Mouse (Mus musculus): ENCODE measurements at regions not wholly inside any gene's neighbourhood (a gene's known extent, or its start where the extent isn't known, plus 50 kb on each side); places are given as distances from the start of the nearest gene placed in this dataset.

DNA sequence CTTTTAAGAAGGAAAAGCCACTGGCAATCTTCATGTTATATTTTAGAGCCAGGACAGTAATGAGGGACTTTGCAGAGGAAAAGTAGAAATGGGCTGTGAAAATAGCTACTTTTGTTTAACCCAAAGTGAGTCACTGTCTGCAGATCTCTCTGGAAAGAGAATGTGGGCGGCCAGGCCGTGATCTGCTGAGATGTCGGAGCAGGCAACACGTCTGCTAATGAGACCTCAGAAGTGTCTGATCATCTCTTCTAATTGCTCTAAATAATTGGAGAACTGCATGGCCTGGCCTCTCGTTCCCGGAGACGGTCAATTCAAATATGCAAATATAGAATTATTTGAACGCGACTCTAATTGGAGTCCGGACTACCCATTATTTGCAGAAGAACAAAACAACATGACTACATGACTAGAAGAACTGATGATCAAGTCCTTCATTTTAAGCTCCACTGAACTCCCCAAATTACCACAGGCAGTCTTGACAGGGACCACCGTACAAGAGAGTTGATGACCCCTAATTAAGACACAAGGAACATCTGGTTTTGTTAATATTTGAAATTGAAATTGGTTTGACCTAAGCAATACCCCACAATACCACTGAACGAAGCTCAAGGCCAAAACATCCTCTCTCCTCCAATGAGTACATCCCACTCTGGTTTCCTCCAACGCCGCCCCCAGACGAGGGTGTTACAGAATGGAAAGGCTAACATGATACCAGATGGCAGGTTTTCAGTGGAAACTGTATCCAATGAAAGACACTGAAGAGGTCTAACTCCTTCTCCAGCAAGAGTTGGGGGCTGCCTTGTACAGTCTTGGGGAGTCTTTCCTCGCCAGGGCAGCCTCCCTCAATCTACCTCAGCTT is 290.4 kb upstream of the Runx1 start:
- TF ChIP-seq POLR2A (IDR thresholded peaks at IDR 0.05; ENCODE audit: control insufficient read depth, extremely low read depth, insufficient read depth, low read length, poor library complexity), result no peak
- TF ChIP-seq CTCF (IDR thresholded peaks at IDR 0.05; ENCODE audit: borderline replicate concordance, control insufficient read depth, extremely low read depth, insufficient read depth, low read length, poor library complexity), result no peak
- WGBS, result 96% methylated on average over 16 of the region's 16 CpGs
- H3K27ac ChIP-seq (ENCODE audit: control insufficient read depth, insufficient read depth, low read length), result no peak overlapping the region
- no peak overlapping the region for H3K4me3 ChIP-seq (ENCODE audit: control insufficient read depth, insufficient read depth, low read length)
- H3K27me3 ChIP-seq (ENCODE audit: control insufficient read depth, insufficient read depth, low read length), result no peaks in the 10 kb centered on the region
- H3K36me3 ChIP-seq (ENCODE audit: control insufficient read depth, insufficient read depth, low read length), result no peaks in the 10 kb centered on the region
- peaks cover 5% of the 10 kb centered on the region for H3K4me1 ChIP-seq (replicated peaks; ENCODE audit: control insufficient read depth, insufficient read depth, low read length)
- DNase-seq, result no peak

DNA sequence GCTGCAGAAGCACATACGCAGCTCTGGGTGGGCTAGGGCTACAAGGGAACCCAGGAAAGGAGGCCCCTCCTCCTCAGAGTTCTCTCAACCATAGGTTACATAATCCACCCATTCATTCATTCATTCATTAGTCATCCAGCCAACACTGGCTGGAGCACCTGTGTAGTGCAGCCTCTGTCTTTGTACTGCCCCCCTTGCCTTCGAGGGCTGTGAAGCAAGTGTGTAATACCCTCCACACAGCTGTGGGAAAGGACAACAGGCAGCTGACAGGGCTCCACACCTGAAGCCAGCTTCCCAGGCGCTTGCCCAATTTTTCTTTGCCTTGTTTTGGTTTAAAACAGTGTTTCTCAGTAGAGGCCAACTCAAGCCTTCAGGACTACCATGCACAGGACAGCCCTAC is 285.0 kb upstream of the Runx1 start:
- WGBS, result 56% methylated on average over 3 of the region's 3 CpGs
- peaks cover 23% of the 10 kb centered on the region for H3K4me1 ChIP-seq (replicated peaks; ENCODE audit: control insufficient read depth, insufficient read depth, low read length)
- H3K4me3 ChIP-seq (ENCODE audit: control insufficient read depth, insufficient read depth, low read length), result no peak overlapping the region
- TF ChIP-seq POLR2A (IDR thresholded peaks at IDR 0.05; ENCODE audit: control insufficient read depth, extremely low read depth, insufficient read depth, low read length, poor library complexity) (no peak), CTCF (IDR thresholded peaks at IDR 0.05; ENCODE audit: borderline replicate concordance, control insufficient read depth, extremely low read depth, insufficient read depth, low read length, poor library complexity) (no peak)
- no peaks in the 10 kb centered on the region for H3K27me3 ChIP-seq (ENCODE audit: control insufficient read depth, insufficient read depth, low read length)
- no peak overlapping the region for H3K27ac ChIP-seq (ENCODE audit: control insufficient read depth, insufficient read depth, low read length)
- no peaks in the 10 kb centered on the region for H3K36me3 ChIP-seq (ENCODE audit: control insufficient read depth, insufficient read depth, low read length)
- DNase-seq, result no peak

DNA sequence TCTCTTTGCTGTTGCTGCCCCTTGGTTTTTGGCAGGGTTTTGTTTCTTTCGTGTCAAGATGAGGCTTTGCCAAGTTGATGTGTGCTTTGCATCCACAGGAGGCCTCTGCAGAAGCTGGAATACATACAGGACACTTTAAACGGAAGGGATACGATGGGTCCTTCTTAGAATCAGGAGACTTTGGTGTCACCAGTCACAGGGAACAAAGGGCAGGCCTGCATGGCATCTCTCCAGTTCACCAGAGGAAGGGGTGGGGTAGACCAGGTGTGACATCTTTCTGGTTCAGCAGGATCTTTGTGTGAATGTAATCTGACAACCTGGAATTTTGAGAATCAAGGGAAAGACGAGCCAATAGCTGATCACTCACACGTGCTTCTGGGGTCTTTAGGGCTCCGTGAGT is 284.5 kb upstream of the Runx1 start:
- DNase-seq, result no peak
- 91% methylated on average over 6 of the region's 6 CpGs for WGBS
- no peaks in the 10 kb centered on the region for H3K36me3 ChIP-seq (ENCODE audit: control insufficient read depth, insufficient read depth, low read length)
- peaks cover 23% of the 10 kb centered on the region for H3K4me1 ChIP-seq (replicated peaks; ENCODE audit: control insufficient read depth, insufficient read depth, low read length)
- no peak overlapping the region for H3K27ac ChIP-seq (ENCODE audit: control insufficient read depth, insufficient read depth, low read length)
- no peak overlapping the region for H3K4me3 ChIP-seq (ENCODE audit: control insufficient read depth, insufficient read depth, low read length)
- TF ChIP-seq POLR2A (IDR thresholded peaks at IDR 0.05; ENCODE audit: control insufficient read depth, extremely low read depth, insufficient read depth, low read length, poor library complexity) (no peak), CTCF (IDR thresholded peaks at IDR 0.05; ENCODE audit: borderline replicate concordance, control insufficient read depth, extremely low read depth, insufficient read depth, low read length, poor library complexity) (no peak)
- H3K27me3 ChIP-seq (ENCODE audit: control insufficient read depth, insufficient read depth, low read length), result no peaks in the 10 kb centered on the region

DNA sequence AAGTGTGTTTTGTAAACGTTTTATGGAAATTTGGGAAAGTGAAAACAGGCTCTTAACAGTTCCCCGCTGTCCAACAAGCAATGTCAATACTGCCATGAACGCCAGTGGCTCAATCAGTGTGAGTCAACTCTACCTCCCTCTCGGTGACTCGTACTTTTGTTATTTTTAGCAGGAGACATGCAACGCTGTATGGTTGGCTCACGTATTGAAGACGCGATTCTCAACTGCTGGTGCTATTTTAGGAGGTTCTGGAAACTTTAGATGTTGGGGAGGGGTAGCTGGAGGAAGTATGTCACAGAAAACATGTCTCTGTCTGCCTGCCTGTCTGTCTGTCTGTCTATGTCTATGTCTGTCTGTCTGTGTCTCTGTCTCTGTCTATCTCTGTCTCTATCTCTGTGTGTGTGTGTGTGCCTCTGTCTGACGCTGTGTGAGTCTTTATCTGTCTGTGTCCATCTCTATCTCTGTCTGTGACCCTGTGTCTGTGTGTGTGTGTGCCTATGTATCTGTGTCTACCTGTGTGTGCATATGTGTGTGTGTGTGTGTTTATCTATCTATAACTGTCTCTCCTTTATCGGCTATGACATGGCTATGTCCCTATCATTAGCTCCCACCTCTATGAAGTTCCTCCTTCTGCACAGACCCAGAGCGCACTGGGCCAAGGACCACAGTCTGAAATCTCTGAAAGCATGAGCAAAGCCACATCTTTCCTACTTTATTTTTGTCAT is 283.9 kb upstream of the Runx1 start:
- no peaks in the 10 kb centered on the region for H3K27me3 ChIP-seq (ENCODE audit: control insufficient read depth, insufficient read depth, low read length)
- no peaks in the 10 kb centered on the region for H3K36me3 ChIP-seq (ENCODE audit: control insufficient read depth, insufficient read depth, low read length)
- no peak for DNase-seq
- WGBS, result 49% methylated on average over 12 of the region's 12 CpGs
- peaks cover 23% of the 10 kb centered on the region for H3K4me1 ChIP-seq (replicated peaks; ENCODE audit: control insufficient read depth, insufficient read depth, low read length)
- TF ChIP-seq POLR2A (IDR thresholded peaks at IDR 0.05; ENCODE audit: control insufficient read depth, extremely low read depth, insufficient read depth, low read length, poor library complexity), result no peak
- no peak for TF ChIP-seq CTCF (IDR thresholded peaks at IDR 0.05; ENCODE audit: borderline replicate concordance, control insufficient read depth, extremely low read depth, insufficient read depth, low read length, poor library complexity)
- no peak overlapping the region for H3K4me3 ChIP-seq (ENCODE audit: control insufficient read depth, insufficient read depth, low read length)
- no peak overlapping the region for H3K27ac ChIP-seq (ENCODE audit: control insufficient read depth, insufficient read depth, low read length)

DNA sequence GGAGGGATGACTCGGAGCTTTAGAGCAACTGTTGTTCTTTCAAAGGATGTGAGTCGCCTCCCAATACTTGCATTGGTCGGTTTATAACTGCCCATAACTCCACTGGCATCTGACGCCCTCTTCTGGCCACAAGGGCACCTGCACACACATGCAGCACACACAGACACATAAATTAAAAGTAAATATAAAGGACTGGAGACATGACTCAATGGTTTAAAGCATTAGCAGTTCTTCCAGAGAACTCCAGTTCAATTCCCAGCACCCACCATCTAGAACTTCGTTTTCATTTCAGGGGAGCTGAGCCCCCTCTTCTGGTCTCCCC is 281.5 kb upstream of the Runx1 start:
- Histone ChIP-seq H3K27ac (ENCODE audit: control insufficient read depth, insufficient read depth, low read length) (no peak overlapping the region), H3K27me3 (ENCODE audit: control insufficient read depth, insufficient read depth, low read length) (no peaks in the 10 kb centered on the region), H3K36me3 (ENCODE audit: control insufficient read depth, insufficient read depth, low read length) (no peaks in the 10 kb centered on the region), H3K4me3 (ENCODE audit: control insufficient read depth, insufficient read depth, low read length) (no peak overlapping the region), H3K4me1 (replicated peaks; ENCODE audit: control insufficient read depth, insufficient read depth, low read length) (peaks cover 23% of the 10 kb centered on the region)
- WGBS, result 91% methylated on average over 5 of the region's 5 CpGs
- no peak for TF ChIP-seq CTCF (IDR thresholded peaks at IDR 0.05; ENCODE audit: borderline replicate concordance, control insufficient read depth, extremely low read depth, insufficient read depth, low read length, poor library complexity)
- TF ChIP-seq POLR2A (IDR thresholded peaks at IDR 0.05; ENCODE audit: control insufficient read depth, extremely low read depth, insufficient read depth, low read length, poor library complexity), result no peak
- DNase-seq, result no peak

DNA sequence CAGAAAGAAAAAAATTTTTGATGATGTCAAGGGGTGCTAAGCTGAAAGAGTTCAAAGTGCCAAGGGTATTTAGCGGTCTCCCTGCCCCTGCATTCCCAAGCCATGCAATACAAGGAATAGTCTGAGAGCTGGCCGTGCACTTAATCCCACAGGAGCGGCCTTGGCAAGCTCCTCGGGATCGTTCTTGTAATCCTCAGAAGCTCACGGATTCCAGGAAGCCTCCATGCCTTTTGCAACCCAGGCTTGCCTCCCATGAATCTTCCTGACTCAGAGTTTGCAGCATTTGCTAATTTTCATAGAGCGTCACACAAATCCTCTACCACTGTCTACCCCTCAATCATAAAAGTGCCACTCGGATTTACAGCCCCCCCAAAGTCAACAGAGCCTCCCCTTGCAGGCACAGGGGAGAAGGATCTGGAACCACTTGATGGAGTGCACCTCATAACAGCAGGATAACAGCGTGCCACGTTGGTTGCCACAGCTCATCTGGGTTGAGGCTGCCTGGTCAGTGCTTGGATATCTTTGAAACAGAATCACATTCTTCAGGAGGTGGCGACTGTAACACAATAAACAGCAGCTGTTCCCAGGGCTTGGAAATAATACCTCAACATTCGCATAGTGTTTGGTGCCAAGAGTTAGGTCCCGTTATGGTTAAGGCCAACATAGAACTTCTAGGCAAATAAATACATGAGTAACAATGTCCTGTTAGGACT is 281.0 kb upstream of the Runx1 start:
- H3K4me3 ChIP-seq (ENCODE audit: control insufficient read depth, insufficient read depth, low read length), result no peak overlapping the region
- 95% methylated on average over 13 of the region's 13 CpGs for WGBS

More for the DNA sequence above, 281.0 kb upstream of the Runx1 start:
- Histone ChIP-seq H3K36me3 (ENCODE audit: control insufficient read depth, insufficient read depth, low read length) (no peaks in the 10 kb centered on the region), H3K27ac (ENCODE audit: control insufficient read depth, insufficient read depth, low read length) (no peak overlapping the region), H3K27me3 (ENCODE audit: control insufficient read depth, insufficient read depth, low read length) (no peaks in the 10 kb centered on the region), H3K4me1 (replicated peaks; ENCODE audit: control insufficient read depth, insufficient read depth, low read length) (peaks cover 21% of the 10 kb centered on the region)
- no peak for TF ChIP-seq POLR2A (IDR thresholded peaks at IDR 0.05; ENCODE audit: control insufficient read depth, extremely low read depth, insufficient read depth, low read length, poor library complexity)
- no peak for TF ChIP-seq CTCF (IDR thresholded peaks at IDR 0.05; ENCODE audit: borderline replicate concordance, control insufficient read depth, extremely low read depth, insufficient read depth, low read length, poor library complexity)
- DNase-seq, result no peak
